Mouse (Mus musculus): ENCODE measurements at regions not wholly inside any gene's neighbourhood (a gene's known extent, or its start where the extent isn't known, plus 50 kb on each side); places are given as distances from the start of the nearest gene placed in this dataset. TPM values are rescaled to one million over a fixed set of nuclear protein-coding genes. Genes with fewer than 3 reads are reported as not detected.

- H3K9ac ChIP-seq (replicated peaks; ENCODE audit: low read depth), result no peak overlapping the region
- no peak for DNase-seq (ENCODE audit: low spot score)
- ATAC-seq, result no peak
- no peaks in the 10 kb centered on the region for H3K9me3 ChIP-seq (ENCODE audit: low read length)
- TF ChIP-seq EP300 (IDR thresholded peaks at IDR 0.05) (no peak), CTCF (IDR thresholded peaks at IDR 0.05) (no peak)
- no peak overlapping the region for H3K4me3 ChIP-seq (ENCODE audit: low read depth, low read length)
- no peaks in the 10 kb centered on the region for H3K4me1 ChIP-seq (ENCODE audit: insufficient read depth, low read depth, low read length)
- no peaks in the 10 kb centered on the region for H3K36me3 ChIP-seq (ENCODE audit: insufficient read depth, low read length)
- no peak overlapping the region for H3K4me2 ChIP-seq (replicated peaks; ENCODE audit: low read depth, low read length)
- H3K27me3 ChIP-seq (replicated peaks; ENCODE audit: insufficient read depth, low read length), result no peaks in the 10 kb centered on the region
- no peak overlapping the region for H3K27ac ChIP-seq (ENCODE audit: low read length)
- 75% methylated on average over 4 of the region's 4 CpGs for WGBS
Measured at GRCm38 (mm10) chr1:82168158-82168557, 64.8 kb upstream of the Gm9747 start.

GRCm38 (mm10) chr1:82168949-82169348 is 64.0 kb upstream of the Gm9747 start:
- Histone ChIP-seq H3K36me3 (ENCODE audit: insufficient read depth, low read length) (no peaks in the 10 kb centered on the region), H3K4me1 (ENCODE audit: insufficient read depth, low read depth, low read length) (no peaks in the 10 kb centered on the region), H3K27ac (ENCODE audit: low read length) (no peak overlapping the region), H3K27me3 (replicated peaks; ENCODE audit: insufficient read depth, low read length) (no peaks in the 10 kb centered on the region), H3K4me2 (replicated peaks; ENCODE audit: low read depth, low read length) (no peak overlapping the region), H3K9ac (replicated peaks; ENCODE audit: low read depth) (no peak overlapping the region), H3K4me3 (ENCODE audit: low read depth, low read length) (no peak overlapping the region), H3K9me3 (ENCODE audit: low read length) (no peaks in the 10 kb centered on the region)
- no peak for TF ChIP-seq EP300 (IDR thresholded peaks at IDR 0.05)
- TF ChIP-seq CTCF (IDR thresholded peaks at IDR 0.05), result no peak
- WGBS, result 77% methylated on average over 2 of the region's 2 CpGs
- ATAC-seq (no peak), DNase-seq (ENCODE audit: low spot score) (no peak)

- Histone ChIP-seq H3K4me3 (ENCODE audit: low read depth, low read length) (no peak overlapping the region), H3K27ac (ENCODE audit: low read length) (no peak overlapping the region), H3K9ac (replicated peaks; ENCODE audit: low read depth) (no peak overlapping the region), H3K9me3 (ENCODE audit: low read length) (no peaks in the 10 kb centered on the region), H3K4me2 (replicated peaks; ENCODE audit: low read depth, low read length) (no peak overlapping the region), H3K4me1 (ENCODE audit: insufficient read depth, low read depth, low read length) (no peaks in the 10 kb centered on the region), H3K27me3 (replicated peaks; ENCODE audit: insufficient read depth, low read length) (no peaks in the 10 kb centered on the region), H3K36me3 (ENCODE audit: insufficient read depth, low read length) (no peaks in the 10 kb centered on the region)
- no peak for DNase-seq (ENCODE audit: low spot score)
- WGBS, result 79% methylated on average over 1 of the region's 1 CpGs
- no peak for TF ChIP-seq CTCF (IDR thresholded peaks at IDR 0.05)
- TF ChIP-seq EP300 (IDR thresholded peaks at IDR 0.05), result no peak
- no peak for ATAC-seq
Measured at GRCm38 (mm10) chr1:82180427-82180826, 52.5 kb upstream of the Gm9747 start.

Small RNA genes lying in the stretch of these regions (microRNA-seq; reads per million reads assigned to microRNA genes)
- not detected for gene Mir6344

All from lung, postnatal 0 days (tissue).